Mouse (Mus musculus): ENCODE results near the gene Kank3.

DNA sequence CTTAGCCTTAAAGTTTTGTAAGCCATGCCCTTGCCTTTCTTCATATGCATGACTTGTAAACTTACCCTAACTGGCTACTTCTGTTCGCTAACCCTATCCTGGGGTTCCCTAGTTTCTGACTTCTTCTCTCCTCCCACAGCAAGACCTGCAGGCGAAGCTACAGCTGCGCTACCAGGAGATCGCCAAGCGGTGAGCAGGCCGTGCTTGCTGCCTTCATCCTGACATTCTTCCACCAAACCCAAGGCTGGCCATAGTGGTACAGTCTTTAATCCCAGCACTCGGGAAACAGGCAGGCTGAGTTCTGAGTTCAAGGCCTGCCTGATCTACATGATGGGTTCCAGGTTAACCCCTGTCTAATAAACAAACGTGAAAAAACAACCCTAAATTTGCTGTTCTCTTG is 15.1 kb downstream of the Kank3 start:
- no peak for TF ChIP-seq EP300 (optimal IDR thresholded peaks at IDR 0.05)
- TF ChIP-seq CTCF (IDR thresholded peaks at IDR 0.05; ENCODE audit: low read depth): no peak
